Mouse (Mus musculus): ENCODE results near the gene Bcl2. TPM values are rescaled to one million over a fixed set of nuclear protein-coding genes. Genes with fewer than 3 reads are reported as not detected.

Gene Bcl2
- polyA plus RNA-seq, 1 experiment from 2014 or later = 0.97 TPM

GRCm38 (mm10) chr1:106611246-106611645 is 102.8 kb downstream of the Bcl2 start:
- WGBS (ENCODE audit: insufficient replicate concordance) = 68% methylated on average over 6 of the region's 6 CpGs
- ATAC-seq (ENCODE audit: low read depth) = no peak
- H3K4me3 ChIP-seq (ENCODE audit: low read depth, low read length) = no peak overlapping the region
- H3K9me3 ChIP-seq (replicated peaks; ENCODE audit: control insufficient read depth, low read length) = no peaks in the 10 kb centered on the region
- no peak overlapping the region for H3K4me2 ChIP-seq (ENCODE audit: low read depth, low read length)
- no peak overlapping the region for H3K9ac ChIP-seq (ENCODE audit: low read depth, low read length)
- no peaks in the 10 kb centered on the region for H3K27me3 ChIP-seq (ENCODE audit: control insufficient read depth, insufficient read depth, low read depth, low read length)
- H3K4me1 ChIP-seq (ENCODE audit: control insufficient read depth, low read depth, low read length) = no peaks in the 10 kb centered on the region
- H3K36me3 ChIP-seq (ENCODE audit: control insufficient read depth, insufficient read depth) = no peaks in the 10 kb centered on the region
- H3K27ac ChIP-seq (ENCODE audit: low read length) = no peak overlapping the region

GRCm38 (mm10) chr1:106608098-106608778 is 105.8 kb downstream of the Bcl2 start:
- H3K36me3 ChIP-seq (ENCODE audit: control insufficient read depth, insufficient read depth) = no peaks in the 10 kb centered on the region
- H3K4me1 ChIP-seq (ENCODE audit: control insufficient read depth, low read depth, low read length) = no peaks in the 10 kb centered on the region
- no peak overlapping the region for H3K9ac ChIP-seq (ENCODE audit: low read depth, low read length)
- ATAC-seq (ENCODE audit: low read depth) = no peak
- no peaks in the 10 kb centered on the region for H3K27me3 ChIP-seq (ENCODE audit: control insufficient read depth, insufficient read depth, low read depth, low read length)
- H3K9me3 ChIP-seq (replicated peaks; ENCODE audit: control insufficient read depth, low read length) = no peaks in the 10 kb centered on the region
- WGBS (ENCODE audit: insufficient replicate concordance) = 72% methylated on average over 4 of the region's 4 CpGs
- H3K4me2 ChIP-seq (ENCODE audit: low read depth, low read length) = no peak overlapping the region
- no peak overlapping the region for H3K4me3 ChIP-seq (ENCODE audit: low read depth, low read length)
- no peak overlapping the region for H3K27ac ChIP-seq (ENCODE audit: low read length)

GRCm38 (mm10) chr1:106606951-106607350 is 107.1 kb downstream of the Bcl2 start:
- H3K9me3 ChIP-seq (replicated peaks; ENCODE audit: control insufficient read depth, low read length) = no peaks in the 10 kb centered on the region
- H3K27me3 ChIP-seq (ENCODE audit: control insufficient read depth, insufficient read depth, low read depth, low read length) = no peaks in the 10 kb centered on the region
- H3K9ac ChIP-seq (ENCODE audit: low read depth, low read length) = no peak overlapping the region
- ATAC-seq (ENCODE audit: low read depth) = no peak
- H3K27ac ChIP-seq (ENCODE audit: low read length) = no peak overlapping the region
- WGBS (ENCODE audit: insufficient replicate concordance) = 65% methylated on average over 5 of the region's 5 CpGs
- H3K4me1 ChIP-seq (ENCODE audit: control insufficient read depth, low read depth, low read length) = no peaks in the 10 kb centered on the region
- H3K36me3 ChIP-seq (ENCODE audit: control insufficient read depth, insufficient read depth) = no peaks in the 10 kb centered on the region
- H3K4me3 ChIP-seq (ENCODE audit: low read depth, low read length) = no peak overlapping the region
- no peak overlapping the region for H3K4me2 ChIP-seq (ENCODE audit: low read depth, low read length)

- ATAC-seq (ENCODE audit: low read depth) = no peak
- H3K4me2 ChIP-seq (ENCODE audit: low read depth, low read length) = no peak overlapping the region
Measured at GRCm38 (mm10) chr1:106603406-106603805, 110.7 kb downstream of the Bcl2 start.

GRCm38 (mm10) chr1:106602941-106603340 is 111.1 kb downstream of the Bcl2 start:
- H3K36me3 ChIP-seq (ENCODE audit: control insufficient read depth, insufficient read depth) = no peaks in the 10 kb centered on the region
- no peaks in the 10 kb centered on the region for H3K9me3 ChIP-seq (replicated peaks; ENCODE audit: control insufficient read depth, low read length)
- no peak for ATAC-seq (ENCODE audit: low read depth)
- no peaks in the 10 kb centered on the region for H3K27me3 ChIP-seq (ENCODE audit: control insufficient read depth, insufficient read depth, low read depth, low read length)
- H3K4me1 ChIP-seq (ENCODE audit: control insufficient read depth, low read depth, low read length) = no peaks in the 10 kb centered on the region
- no peak overlapping the region for H3K4me3 ChIP-seq (ENCODE audit: low read depth, low read length)
- 41% methylated on average over 6 of the region's 6 CpGs for WGBS (ENCODE audit: insufficient replicate concordance)
- no peak overlapping the region for H3K27ac ChIP-seq (ENCODE audit: low read length)
- no peak overlapping the region for H3K4me2 ChIP-seq (ENCODE audit: low read depth, low read length)
- H3K9ac ChIP-seq (ENCODE audit: low read depth, low read length) = no peak overlapping the region

More at GRCm38 (mm10) chr1:106603406-106603805, 110.7 kb downstream of the Bcl2 start:
- Histone ChIP-seq H3K9me3 (replicated peaks; ENCODE audit: control insufficient read depth, low read length) (no peaks in the 10 kb centered on the region), H3K4me1 (ENCODE audit: control insufficient read depth, low read depth, low read length) (no peaks in the 10 kb centered on the region), H3K36me3 (ENCODE audit: control insufficient read depth, insufficient read depth) (no peaks in the 10 kb centered on the region), H3K9ac (ENCODE audit: low read depth, low read length) (no peak overlapping the region), H3K27ac (ENCODE audit: low read length) (no peak overlapping the region), H3K27me3 (ENCODE audit: control insufficient read depth, insufficient read depth, low read depth, low read length) (no peaks in the 10 kb centered on the region), H3K4me3 (ENCODE audit: low read depth, low read length) (no peak overlapping the region)
- WGBS (ENCODE audit: insufficient replicate concordance) = 58% methylated on average over 4 of the region's 4 CpGs

GRCm38 (mm10) chr1:106602536-106602935 is 111.5 kb downstream of the Bcl2 start:
- Histone ChIP-seq H3K4me2 (ENCODE audit: low read depth, low read length) (no peak overlapping the region), H3K27me3 (ENCODE audit: control insufficient read depth, insufficient read depth, low read depth, low read length) (no peaks in the 10 kb centered on the region), H3K36me3 (ENCODE audit: control insufficient read depth, insufficient read depth) (no peaks in the 10 kb centered on the region), H3K4me1 (ENCODE audit: control insufficient read depth, low read depth, low read length) (no peaks in the 10 kb centered on the region), H3K9me3 (replicated peaks; ENCODE audit: control insufficient read depth, low read length) (no peaks in the 10 kb centered on the region), H3K9ac (ENCODE audit: low read depth, low read length) (no peak overlapping the region), H3K27ac (ENCODE audit: low read length) (no peak overlapping the region), H3K4me3 (ENCODE audit: low read depth, low read length) (no peak overlapping the region)
- no peak for ATAC-seq (ENCODE audit: low read depth)
- WGBS (ENCODE audit: insufficient replicate concordance) = 36% methylated on average over 5 of the region's 5 CpGs

- no peaks in the 10 kb centered on the region for H3K27me3 ChIP-seq (ENCODE audit: control insufficient read depth, insufficient read depth, low read depth, low read length)
- no peak overlapping the region for H3K27ac ChIP-seq (ENCODE audit: low read length)
- no peaks in the 10 kb centered on the region for H3K36me3 ChIP-seq (ENCODE audit: control insufficient read depth, insufficient read depth)
- ATAC-seq (ENCODE audit: low read depth) = no peak
- no peak overlapping the region for H3K4me2 ChIP-seq (ENCODE audit: low read depth, low read length)
- H3K9me3 ChIP-seq (replicated peaks; ENCODE audit: control insufficient read depth, low read length) = no peaks in the 10 kb centered on the region
- no peak overlapping the region for H3K9ac ChIP-seq (ENCODE audit: low read depth, low read length)
- no peak overlapping the region for H3K4me3 ChIP-seq (ENCODE audit: low read depth, low read length)
- no peaks in the 10 kb centered on the region for H3K4me1 ChIP-seq (ENCODE audit: control insufficient read depth, low read depth, low read length)
- WGBS (ENCODE audit: insufficient replicate concordance) = 58% methylated on average over 4 of the region's 4 CpGs
Measured at GRCm38 (mm10) chr1:106601247-106601646, 112.8 kb downstream of the Bcl2 start.

GRCm38 (mm10) chr1:106600841-106601240 is 113.2 kb downstream of the Bcl2 start:
- no peak for ATAC-seq (ENCODE audit: low read depth)
- WGBS (ENCODE audit: insufficient replicate concordance) = 33% methylated on average over 5 of the region's 5 CpGs
- H3K4me1 ChIP-seq (ENCODE audit: control insufficient read depth, low read depth, low read length) = no peaks in the 10 kb centered on the region
- H3K4me2 ChIP-seq (ENCODE audit: low read depth, low read length) = no peak overlapping the region
- H3K27me3 ChIP-seq (ENCODE audit: control insufficient read depth, insufficient read depth, low read depth, low read length) = no peaks in the 10 kb centered on the region
- H3K36me3 ChIP-seq (ENCODE audit: control insufficient read depth, insufficient read depth) = no peaks in the 10 kb centered on the region
- no peak overlapping the region for H3K27ac ChIP-seq (ENCODE audit: low read length)
- H3K9ac ChIP-seq (ENCODE audit: low read depth, low read length) = no peak overlapping the region
- no peak overlapping the region for H3K4me3 ChIP-seq (ENCODE audit: low read depth, low read length)
- no peaks in the 10 kb centered on the region for H3K9me3 ChIP-seq (replicated peaks; ENCODE audit: control insufficient read depth, low read length)

- 60% methylated on average over 2 of the region's 2 CpGs for WGBS (ENCODE audit: insufficient replicate concordance)
- no peak overlapping the region for H3K9ac ChIP-seq (ENCODE audit: low read depth, low read length)
- ATAC-seq (ENCODE audit: low read depth) = no peak
- no peak overlapping the region for H3K4me2 ChIP-seq (ENCODE audit: low read depth, low read length)
- no peaks in the 10 kb centered on the region for H3K36me3 ChIP-seq (ENCODE audit: control insufficient read depth, insufficient read depth)
- no peaks in the 10 kb centered on the region for H3K9me3 ChIP-seq (replicated peaks; ENCODE audit: control insufficient read depth, low read length)
- H3K4me1 ChIP-seq (ENCODE audit: control insufficient read depth, low read depth, low read length) = no peaks in the 10 kb centered on the region
- no peak overlapping the region for H3K27ac ChIP-seq (ENCODE audit: low read length)
- H3K4me3 ChIP-seq (ENCODE audit: low read depth, low read length) = no peak overlapping the region
- H3K27me3 ChIP-seq (ENCODE audit: control insufficient read depth, insufficient read depth, low read depth, low read length) = no peaks in the 10 kb centered on the region
Measured at GRCm38 (mm10) chr1:106598292-106598583, 115.8 kb downstream of the Bcl2 start.
